In the genomic region with DNA sequence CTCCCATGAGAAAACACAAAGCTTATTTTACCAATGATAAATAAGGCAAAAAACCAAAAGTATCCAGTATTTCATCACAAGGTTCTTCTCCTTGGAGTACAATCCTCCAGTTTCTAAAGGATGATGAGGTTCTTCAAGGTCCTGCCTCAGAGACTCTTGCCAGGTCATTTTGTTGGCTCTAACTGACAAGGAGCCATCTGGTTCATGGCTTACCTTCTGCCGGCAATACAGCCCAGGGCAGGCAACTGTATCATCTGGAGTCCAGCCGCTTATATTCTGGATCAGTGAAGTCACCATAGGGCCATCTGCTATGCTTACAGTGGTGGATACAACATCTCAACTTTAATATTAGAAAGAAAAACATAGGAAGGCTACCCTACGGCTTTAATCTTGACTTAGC, we compare ENCODE assay signal across 18 mouse cellular contexts.
"Had no signal": no experiment of that assay in that cellular context is flagged by ENCODE, and none has a peak within 500 bp of the region (broad histone marks: within the 10 kb centered on the region; RNA-seq: fewer than 3 reads in every experiment).

No protein-coding gene starts in this region.

- DNase-seq: lung, adult 18-20 months; lung, embryonic 14.5 days; lung, postnatal 10 days; lung, postnatal 4 days; midbrain, embryonic 14.5 days; retina, postnatal 1 day; right cerebral cortex, adult 18-20 months; right cerebral cortex, postnatal 25 days; right cerebral cortex, postnatal 4 days; spleen, adult 18-20 months; thymus, adult 18-20 months; thymus, postnatal 14 days; thymus, postnatal 36 days had no signal

- H3K4me3 ChIP-seq: midbrain, embryonic 10.5 days; midbrain, embryonic 12.5 days; myocyte; neural tube, embryonic 13.5 days; neural tube, embryonic 15.5 days had no signal

- H3K4me1 ChIP-seq: midbrain, embryonic 10.5 days; midbrain, embryonic 12.5 days; neural tube, embryonic 13.5 days; neural tube, embryonic 15.5 days had no signal

- H3K27ac ChIP-seq: midbrain, embryonic 10.5 days; midbrain, embryonic 12.5 days; neural tube, embryonic 13.5 days; neural tube, embryonic 15.5 days had no signal
